Mouse (Mus musculus) T-helper 2 cell (primary cell): Measurements from ENCODE around the gene Sh2d3c.

Experiments used
- in situ Hi-C: fragments of 300-600 bp; cut with MboI, MseI; formaldehyde crosslinking; loops from one replicate; pipeline ENCODE4 v1.15.1; 2025; ENCODE audit warnings: high pct_unique_total_duplicates

The Sh2d3c gene

DNA sequence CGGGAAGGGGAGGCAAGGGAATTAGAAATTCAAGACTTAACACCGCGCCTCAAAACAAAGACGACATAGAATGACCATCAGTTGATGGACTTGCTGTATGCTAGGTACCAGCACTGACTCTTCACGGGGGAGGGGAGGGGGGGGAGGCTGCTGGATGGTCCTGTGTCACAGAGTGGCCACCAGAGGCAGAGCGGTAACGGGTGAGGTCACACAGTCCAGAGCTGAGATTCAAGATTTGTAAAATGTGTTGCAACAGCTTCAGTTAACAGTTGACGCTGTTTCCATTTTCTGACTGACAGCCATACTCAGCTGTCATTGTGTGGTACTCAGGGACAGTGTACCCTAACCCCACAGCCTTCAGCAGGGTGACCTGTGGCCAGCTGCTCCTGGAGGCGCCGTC is 31.3 kb downstream of the Sh2d3c start:
- in situ Hi-C loops, result no loop called here

DNA sequence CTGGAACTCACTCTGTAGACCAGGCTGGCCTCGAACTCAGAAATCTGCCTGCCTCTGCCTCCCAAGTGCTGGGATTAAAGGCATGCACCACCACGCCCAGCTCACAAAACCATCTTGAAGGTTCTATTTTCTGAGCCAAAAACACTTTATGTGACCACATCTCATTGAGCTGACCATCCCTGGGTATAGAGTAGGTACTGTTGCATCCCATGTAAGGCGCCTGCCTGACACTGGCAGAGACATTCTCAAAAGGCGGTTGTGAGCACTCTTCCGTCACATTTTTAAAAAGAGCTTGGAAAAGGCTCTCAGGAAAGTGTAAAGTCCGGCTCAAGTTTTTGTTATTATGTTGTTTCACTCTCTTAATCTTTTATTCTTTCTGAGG is 35.8 kb downstream of the Sh2d3c start:
- in situ Hi-C loops, result no loop called here

DNA sequence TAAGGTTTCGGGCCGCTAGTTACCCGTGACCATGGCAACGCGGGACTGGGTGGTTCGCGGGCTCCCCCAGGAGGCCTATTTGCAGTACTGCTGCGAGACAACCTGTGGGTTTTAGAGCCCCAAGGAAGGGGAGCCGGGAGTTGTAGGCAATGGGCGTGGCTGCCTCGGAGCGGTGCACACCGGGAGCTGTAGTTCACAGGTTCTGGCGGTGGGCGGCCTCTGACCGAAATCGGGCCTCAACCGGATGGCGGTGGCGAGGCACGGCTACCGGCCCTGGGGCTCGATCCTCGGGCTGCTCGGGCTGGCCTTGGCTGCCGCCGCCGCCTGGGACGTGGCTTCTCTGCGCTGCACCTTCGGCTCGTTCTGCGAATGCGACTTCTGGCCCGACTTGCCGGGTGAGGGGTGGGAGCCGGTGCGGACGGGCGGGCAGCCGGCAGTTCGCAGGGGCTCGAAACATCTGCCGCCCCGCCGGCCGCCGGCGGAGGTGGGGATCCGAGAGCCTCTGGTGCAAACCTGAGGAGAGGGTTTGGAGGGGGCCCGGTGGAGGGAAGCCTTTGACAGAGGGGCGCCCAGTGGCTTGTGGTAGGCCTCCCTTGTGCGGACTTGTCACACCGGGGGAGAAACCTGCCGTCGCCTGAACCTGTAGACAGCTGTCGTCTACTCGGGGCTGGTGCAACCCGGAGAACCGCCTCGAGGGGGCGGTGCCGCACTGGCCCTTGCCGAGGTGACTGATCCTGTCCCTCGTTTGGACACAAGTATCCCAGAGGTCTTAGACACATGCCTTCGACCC is 36.4 kb downstream of the Sh2d3c start, which contains the start of gene Tor2a:
Gene Tor2a (plus strand): TSS at position 179 of the 790 bp plus-strand sequence.
- in situ Hi-C loops, result no loop called here

DNA sequence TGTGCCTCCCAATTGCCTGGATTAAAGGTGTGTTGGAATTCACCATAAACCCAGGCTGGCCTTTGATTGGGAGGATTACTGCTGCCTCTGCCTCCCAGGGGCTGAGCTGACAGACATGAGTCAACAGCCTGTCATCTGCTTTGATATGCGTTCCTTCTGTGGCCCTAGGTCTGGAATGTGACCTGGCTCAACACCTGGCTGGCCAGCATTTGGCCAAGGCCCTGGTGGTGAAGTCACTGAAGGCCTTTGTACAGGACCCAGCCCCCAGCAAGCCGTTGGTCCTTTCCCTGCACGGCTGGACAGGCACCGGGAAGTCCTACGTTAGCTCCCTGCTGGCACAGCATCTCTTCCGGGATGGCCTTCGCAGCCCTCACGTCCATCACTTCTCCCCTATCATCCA is 37.6 kb downstream of the Sh2d3c start:
- in situ Hi-C loops, result no loop called here

DNA sequence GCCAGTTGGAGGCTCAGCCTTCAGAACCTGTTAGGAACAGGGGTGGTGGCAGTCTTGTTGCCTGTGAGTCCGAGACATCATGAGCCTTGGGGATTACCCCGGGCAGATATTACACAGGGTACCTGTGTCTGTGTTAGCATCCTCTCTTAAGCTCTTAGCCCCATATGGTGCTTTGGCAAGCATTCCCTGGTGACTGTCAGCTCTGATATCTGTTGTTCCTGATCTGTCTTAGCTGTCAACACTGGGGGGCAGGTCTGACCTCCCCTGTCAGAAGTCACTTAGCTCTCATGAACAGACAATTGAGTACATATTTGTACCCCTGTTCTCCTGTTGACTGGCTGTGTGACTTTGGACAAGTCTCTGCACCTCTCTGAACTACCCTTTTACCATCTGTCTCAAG is 38.1 kb downstream of the Sh2d3c start:
- in situ Hi-C loops, result no loop called here

DNA sequence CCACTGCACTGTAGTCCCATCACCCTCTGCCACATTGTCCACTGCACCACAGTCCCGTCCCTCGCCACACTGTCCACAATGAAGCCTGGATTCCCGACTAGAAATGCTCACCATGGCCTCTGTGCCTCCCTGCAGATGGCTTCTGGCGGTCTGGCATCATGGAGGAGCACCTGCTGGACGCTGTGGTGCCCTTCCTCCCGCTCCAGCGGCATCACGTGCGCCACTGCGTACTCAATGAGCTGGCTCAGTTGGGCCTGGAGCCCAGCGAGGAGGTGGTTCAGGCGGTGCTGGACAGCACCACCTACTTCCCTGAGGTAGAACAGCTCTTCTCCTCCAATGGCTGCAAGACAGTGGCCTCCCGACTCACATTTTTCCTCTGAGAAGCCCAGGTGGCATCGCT is 40.5 kb downstream of the Sh2d3c start:
- in situ Hi-C loops, result no loop called here

DNA sequence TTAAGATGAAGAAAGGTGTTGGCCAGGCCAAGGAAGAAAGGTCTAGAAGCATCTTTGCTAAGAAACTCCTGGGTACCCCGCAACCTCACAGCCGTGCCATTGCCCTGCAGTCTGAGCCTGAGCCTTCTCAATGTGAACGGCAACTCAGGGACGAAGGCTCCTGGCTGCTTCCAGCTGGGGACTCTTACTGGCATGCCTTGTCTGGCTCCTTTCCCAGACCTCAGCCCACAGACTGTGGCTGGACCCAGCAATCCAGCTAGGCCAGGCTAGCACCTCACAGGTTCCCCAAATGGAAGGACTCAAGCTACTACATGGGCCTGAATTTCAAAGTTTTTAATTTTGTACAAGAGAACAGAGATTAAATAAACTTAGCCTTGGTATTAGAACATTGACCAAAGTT is 41.0 kb downstream of the Sh2d3c start:
- in situ Hi-C loops, result no loop called here

DNA sequence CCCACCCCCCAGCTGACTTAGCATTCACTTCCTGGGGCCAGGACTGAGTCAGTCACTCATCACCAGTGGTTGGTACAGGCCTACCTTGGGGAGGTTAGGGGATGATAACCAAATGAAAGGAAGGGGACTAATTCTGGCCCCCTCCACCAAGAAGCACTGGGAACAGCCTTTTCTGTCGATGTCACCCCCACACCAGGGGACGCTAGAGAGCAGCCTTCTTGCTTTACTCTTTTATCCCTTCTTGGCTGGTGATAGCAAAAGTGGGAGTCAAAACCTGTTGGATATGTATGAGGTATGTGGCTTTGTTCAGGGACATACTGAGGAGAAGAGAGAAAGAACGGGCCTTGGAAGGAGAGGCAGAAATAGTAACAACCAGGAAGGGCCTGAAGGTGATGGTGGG is 42.5 kb downstream of the Sh2d3c start:
- in situ Hi-C loops, result no loop called here

DNA sequence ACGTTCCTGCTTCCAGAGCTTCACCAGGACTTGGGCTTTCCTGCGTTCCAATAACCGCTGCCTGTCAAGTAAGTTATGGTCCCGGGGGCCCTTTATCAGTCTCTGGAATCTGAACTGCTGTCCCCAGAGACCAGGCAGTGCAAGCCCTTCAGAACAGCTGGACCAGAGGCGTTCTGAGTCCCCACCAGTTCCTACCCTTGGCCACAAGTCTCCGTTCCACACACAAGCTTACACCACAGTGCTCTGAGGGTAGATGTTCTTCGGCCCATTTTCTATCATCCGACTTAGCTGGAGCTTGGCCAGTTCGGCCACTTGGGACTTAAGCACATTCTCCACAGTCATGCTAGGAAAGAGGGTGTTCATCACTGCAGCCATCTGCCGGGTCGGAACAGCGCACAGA is 46.4 kb downstream of the Sh2d3c start:
- in situ Hi-C loops, result no loop called here

DNA sequence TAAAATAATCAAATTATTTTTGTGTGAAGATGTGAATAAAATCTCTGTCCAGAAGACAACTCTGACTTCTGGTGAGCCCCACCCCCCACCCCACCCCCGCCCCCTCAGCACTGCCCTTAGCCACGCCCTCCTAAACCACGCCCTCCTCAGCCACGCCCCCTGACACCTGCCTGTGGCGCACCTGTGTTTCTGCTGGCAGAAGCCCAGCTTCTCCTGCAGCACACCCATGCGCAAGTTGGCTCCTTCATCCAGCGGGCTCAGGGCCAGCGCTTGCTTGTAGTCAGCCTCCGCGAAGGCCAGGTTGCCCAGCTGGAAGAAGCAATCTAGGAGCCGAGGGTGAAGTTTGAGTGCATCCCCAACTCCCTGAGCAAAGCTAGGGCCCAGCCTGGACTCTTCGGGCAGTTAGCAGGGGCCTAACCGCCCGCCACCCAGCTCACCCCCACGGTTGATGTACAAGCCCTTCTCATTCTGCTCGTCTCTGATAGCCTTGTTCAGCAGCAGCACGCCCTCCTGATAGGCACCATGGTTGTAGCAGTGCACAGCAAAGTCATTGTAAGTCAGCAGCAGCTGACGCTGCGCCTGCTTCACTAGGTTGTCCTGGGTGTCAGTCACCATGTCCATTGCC is 47.9 kb downstream of the Sh2d3c start:
- in situ Hi-C loops, result no loop called here

DNA sequence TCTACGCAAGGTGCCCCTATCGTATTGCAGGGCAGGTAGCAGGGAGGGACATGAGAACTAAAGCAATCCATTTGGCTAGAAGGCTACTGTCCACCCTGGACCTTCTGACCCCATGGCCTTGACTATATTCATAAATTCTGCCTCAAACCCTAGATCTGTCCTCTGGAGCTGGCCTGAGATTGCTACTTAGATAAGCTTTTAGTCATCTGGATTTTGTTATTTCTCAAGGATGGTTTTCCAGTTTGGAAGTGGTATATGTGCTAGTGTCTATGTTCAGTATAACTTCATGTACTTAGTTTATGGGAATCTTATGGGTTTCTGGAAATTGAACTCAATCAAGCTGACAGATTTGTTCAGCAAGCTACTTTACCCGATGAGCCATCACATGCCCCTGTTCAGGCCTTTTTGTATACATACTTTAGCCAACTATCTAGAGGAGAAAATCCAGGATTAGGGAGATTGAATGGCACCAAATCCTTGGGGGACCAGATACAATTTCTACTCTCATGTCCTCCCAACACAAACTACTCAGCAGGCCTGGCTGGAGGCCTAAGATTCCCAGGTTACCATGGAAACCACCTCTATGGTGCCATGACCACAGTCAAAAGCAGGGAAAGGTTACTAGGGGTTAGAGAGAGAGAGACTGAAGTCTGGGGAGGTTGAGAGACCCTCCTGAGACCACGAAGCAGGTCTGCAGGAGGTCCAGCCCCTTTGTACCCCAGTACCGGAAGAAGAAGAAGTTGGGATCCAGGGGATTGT is 48.7 kb downstream of the Sh2d3c start:
- in situ Hi-C loops, result no loop called here

DNA sequence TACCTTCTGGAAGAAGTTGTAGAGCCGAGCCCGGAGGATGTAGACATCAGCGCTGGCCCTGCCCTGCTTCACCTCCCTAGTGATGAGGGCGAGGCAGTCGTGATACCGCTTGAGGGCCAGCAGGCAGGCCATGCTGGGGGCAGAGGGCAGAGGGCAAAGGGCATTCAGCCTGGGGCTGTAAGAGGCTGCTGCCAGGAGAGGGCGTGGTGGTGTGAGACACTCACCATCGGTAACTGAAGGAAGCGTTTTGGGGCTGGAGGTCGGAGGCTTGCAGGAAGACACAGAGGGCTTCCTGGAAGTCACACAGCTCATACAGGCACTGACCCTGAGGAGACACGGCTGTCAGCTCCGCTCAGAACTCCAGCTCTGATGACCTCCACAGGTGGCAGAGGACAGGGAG is 51.0 kb downstream of the Sh2d3c start:
- in situ Hi-C loops, result no loop called here

DNA sequence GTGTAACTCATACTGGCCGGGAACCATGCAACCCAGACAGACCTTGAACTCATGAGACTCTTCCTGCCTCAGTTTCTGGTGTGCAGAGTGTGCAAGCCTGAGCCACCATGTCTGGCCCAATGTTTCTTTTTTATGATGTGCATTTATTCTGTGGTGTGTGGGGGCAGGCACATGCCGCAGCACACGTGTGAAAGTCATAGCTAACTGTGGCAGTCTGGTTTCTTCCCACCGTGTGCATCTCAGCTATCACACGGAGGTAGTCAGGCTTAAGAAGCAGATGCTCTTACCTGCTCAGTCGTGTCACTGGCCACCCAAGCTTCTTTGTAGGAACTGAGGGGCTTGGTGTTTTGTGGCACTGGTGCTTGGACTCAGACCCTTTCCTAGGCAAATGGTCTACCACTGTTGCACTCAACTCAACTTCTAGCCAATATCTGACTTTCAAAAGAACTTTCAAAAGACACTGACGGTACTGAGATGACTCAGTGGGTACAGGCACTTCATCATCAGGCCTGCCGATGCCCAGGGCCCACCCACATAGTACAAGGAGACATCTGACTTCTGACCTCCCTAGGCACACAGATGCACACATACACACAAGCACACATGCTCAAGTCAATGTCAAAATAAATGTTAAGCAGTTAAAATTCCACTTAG is 51.9 kb downstream of the Sh2d3c start:
- in situ Hi-C loops, result no loop called here

DNA sequence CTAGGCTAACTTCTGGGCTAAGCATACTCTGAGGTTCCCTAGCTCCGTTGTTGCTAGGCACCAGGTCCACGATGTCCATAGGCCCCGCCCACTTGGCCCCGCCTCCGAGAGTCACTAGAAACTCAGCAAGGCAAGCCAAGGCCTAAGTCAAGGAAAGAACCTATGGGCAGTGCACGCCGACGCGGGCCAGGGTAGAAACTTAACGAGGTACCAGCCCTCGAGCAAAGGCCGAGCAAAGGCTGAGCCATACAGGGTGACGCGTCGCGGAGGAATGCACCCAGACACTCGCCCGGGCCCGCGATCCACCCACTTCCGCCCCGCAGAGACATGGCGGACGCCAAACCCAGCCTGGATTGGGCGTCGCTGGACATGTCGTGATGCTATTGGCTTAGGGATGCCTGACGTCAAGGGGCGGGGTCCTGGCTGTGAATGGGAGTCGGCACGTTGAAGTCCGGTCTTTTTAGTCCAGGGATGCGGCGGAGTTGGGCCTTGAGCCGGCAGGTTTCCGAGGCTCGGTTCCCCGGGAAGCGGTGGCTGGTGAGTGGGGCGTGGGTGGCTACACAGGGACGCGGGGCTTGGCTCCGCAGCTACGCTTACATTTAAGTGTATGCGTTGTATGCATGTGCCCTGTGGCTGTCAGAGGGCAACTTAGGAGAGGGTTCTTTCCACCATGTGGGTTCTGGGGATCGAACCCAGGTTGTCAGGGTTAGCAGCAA is 54.7 kb downstream of the Sh2d3c start, which contains the start of the genes Ttc16 and Ptrh1:
Gene Ttc16 (minus strand): TSS at position 275 of the 716 bp plus-strand sequence.
Gene Ptrh1 (plus strand): TSS at position 428 of the 716 bp plus-strand sequence.
- in situ Hi-C loops, result loop anchor here (5.0 kb wide), 1 partner anchor 82 kb away; no protein-coding TSS in a partner anchor

DNA sequence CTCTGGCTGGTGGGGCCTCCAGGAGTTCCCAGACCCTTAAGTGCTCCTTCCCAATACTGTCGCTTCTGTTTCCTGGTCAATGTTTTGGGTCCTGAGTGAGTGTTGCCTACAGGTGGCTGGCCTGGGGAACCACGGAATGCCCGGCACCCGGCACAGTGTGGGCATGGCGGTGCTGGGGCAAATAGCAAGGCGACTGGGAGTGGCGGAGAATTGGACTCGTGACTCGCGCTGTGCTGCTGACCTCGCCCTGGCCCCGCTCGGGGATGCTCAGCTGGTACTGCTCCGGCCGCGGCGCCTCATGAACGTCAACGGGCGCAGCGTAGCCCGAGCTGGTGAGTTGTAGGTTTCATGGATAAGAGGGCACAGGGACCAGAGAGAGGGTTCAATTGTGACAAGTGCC is 55.3 kb downstream of the Sh2d3c start:
- in situ Hi-C loops, result loop anchor here (5.0 kb wide), 1 partner anchor 81 kb away; no protein-coding TSS in a partner anchor

DNA sequence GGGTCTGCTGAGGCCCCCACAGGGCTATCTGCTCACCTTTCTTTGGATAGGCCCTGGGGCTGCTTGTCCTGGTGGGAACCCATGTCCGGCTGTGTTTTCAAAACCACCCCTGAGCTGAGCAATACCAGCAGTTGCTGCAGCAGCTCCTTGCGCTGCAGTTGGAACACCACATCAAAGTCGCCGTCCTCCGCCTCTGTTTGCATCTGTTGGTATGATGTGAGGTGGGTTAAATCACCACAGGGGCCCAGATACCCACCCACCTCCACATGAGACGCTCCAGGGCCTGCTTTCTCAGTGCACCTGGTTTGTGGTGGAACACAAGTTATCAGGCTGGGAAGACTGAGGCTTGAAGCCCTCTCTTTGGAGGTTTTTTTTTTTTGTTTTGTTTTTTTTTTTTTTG is 57.2 kb downstream of the Sh2d3c start:
- in situ Hi-C loops, result loop anchor here (5.0 kb wide), 1 partner anchor 79 kb away; no protein-coding TSS in a partner anchor

DNA sequence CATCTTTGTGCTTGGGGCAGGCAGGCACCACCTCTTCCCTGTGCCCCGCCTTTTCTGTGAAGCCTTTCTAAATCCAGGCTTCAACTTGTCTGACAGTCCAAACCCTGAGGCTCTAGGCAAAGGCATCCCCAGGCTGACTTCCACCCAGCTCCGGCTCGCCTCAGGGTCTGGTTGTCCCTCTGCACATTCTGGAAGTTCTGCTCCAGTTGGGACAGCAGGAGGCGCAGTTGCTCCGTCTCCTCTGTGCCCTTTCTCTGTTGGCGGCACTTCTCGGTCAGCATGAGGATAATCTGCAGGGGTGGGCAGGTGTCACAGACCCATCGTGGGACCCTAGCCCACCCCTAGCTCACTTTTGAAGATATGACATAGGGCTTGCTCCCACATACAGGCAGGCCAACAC is 58.3 kb downstream of the Sh2d3c start:
- in situ Hi-C loops, result loop anchor here (5.0 kb wide), 1 partner anchor 78 kb away; no protein-coding TSS in a partner anchor

DNA sequence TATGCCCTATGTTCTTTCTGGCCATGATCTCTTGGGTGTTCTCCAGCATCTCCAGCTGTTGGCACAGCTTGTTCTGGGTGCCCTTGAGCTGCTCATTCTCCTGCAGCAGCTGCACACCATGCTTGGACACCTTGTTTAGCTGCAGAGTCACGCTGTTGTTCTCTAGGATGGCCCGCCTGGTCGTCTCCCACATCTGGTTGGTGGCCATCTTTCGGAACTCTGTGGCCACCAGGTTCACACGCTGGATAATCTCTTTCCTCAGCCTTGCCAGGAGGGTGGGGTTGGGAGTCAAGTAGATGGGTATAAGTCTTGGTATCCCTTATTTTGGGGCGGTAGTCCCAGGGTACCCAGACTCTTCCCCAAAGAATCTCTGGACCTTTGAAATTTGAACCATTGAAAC is 58.9 kb downstream of the Sh2d3c start:
- in situ Hi-C loops, result loop anchor here (5.0 kb wide), 1 partner anchor 78 kb away; no protein-coding TSS in a partner anchor

DNA sequence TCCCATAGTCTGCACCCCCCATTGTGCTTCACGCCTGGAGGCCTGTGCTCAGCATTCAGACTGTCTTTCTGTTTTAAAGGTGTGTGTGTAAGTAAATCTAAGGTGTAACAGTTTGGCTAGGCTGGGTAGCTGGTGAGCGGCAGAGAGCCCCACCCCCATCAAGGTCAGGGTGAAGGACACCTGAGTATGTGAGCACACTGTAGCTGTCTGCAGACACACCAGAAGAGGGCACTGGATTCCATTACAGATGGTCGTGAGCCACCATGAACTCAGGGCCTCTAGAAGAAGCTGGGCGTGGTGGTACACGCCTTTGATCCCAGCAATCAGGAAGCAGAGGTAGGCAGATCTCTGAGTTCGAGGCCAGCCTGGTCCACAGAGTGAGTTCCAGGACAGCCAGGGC is 60.9 kb downstream of the Sh2d3c start:
- in situ Hi-C loops, result no loop called here

DNA sequence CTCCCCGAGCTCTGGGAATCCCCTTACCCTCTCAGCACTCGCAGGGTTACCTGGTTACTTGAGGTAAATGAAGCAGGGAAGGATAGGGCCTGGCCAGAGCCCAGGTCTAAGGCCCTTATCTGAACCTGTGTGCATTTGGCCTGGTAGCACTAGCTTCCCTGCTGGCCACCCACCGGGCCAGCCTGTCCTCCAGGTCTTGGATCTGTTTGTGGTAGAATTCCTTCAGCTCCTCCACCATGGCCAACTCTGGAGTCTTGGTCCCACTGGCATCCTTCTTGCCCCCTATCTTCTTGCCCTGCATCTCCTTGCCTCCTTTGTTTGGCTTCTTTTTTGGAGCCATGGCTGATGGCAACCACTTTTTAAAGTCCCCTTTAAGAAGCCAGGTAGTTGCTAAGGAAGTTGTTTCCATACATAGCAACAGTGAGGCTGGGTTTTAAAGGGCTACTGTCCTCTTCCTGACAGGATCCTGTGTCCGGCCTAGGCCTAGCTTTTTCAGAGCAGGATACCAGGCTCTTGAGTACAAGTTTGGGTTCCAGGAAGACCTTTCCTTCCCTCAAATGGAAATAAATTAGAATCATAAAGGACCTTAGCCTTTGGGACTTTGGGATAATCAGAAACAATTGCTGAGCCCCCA is 63.3 kb downstream of the Sh2d3c start, which contains the start of gene Cfap157:
Gene Cfap157 (minus strand): TSS at position 381 of the 634 bp plus-strand sequence.
- in situ Hi-C loops, result no loop called here
